Mouse (Mus musculus) midbrain, postnatal 0 days (tissue): ENCODE results near the gene Cd68. TPM values are rescaled to one million over a fixed set of nuclear protein-coding genes. Genes with fewer than 3 reads are reported as not detected.
A peak's percentile ranks its signal among the peaks of the same experiment; 100 is the strongest.

ENCODE experiments used
- ATAC-seq: fragments of 200-750 bp; cut with Nextera tagmentation; 2 replicates; pipeline ENCODE4 v1.8.0; 2017; ENCODE audit warnings: moderate number of reproducible peaks, mild to moderate bottlenecking, moderate TSS enrichment, moderate library complexity; ENCODE audit not compliant: low FRiP score
- DNase-seq: peaks from one replicate; pipeline ENCODE4 v3.0.0-alpha.2; 2015; ENCODE audit warnings: low spot score
- H3K27ac ChIP-seq: fragments of 300-500 bp; sonication (generic); 2 replicates; pipeline ENCODE4 v1.5.1; 2014; ENCODE audit warnings: low read depth, mild to moderate bottlenecking, low read length, mixed read lengths
- H3K27me3 ChIP-seq: fragments of 300-500 bp; sonication (generic); 2 replicates; pipeline ENCODE4 v1.6.1; 2014; ENCODE audit warnings: low read length, control low read depth, mixed read lengths; ENCODE audit not compliant: insufficient read depth
- H3K36me3 ChIP-seq: fragments of 300-500 bp; sonication (generic); 2 replicates; pipeline ENCODE4 v1.6.1; 2014; ENCODE audit warnings: low read length, control low read depth, mixed read lengths; ENCODE audit not compliant: insufficient read depth
- H3K4me1 ChIP-seq: fragments of 300-500 bp; sonication (generic); 2 replicates; pipeline ENCODE4 v1.6.1; 2014; ENCODE audit warnings: mild to moderate bottlenecking, control low read depth, antibody characterized with exemption, low read length, mixed read lengths; ENCODE audit not compliant: insufficient read depth
- H3K4me2 ChIP-seq: fragments of 300-500 bp; sonication (generic); 2 replicates; pipeline ENCODE4 v1.6.1; 2014; ENCODE audit warnings: low read depth, mild to moderate bottlenecking, low read length, mixed read lengths; ENCODE audit not compliant: poor library complexity, severe bottlenecking
- H3K4me3 ChIP-seq: fragments of 300-500 bp; sonication (generic); 2 replicates; pipeline ENCODE4 v1.5.1; 2014; ENCODE audit warnings: low read depth, mild to moderate bottlenecking, low read length, moderate library complexity
- H3K9ac ChIP-seq: fragments of 300-500 bp; sonication (generic); replicated peaks from 2 replicates; pipeline ENCODE4 v1.6.1; 2014; ENCODE audit warnings: mild to moderate bottlenecking, low read length, moderate library complexity, mixed read lengths; ENCODE audit not compliant: poor library complexity, severe bottlenecking
- H3K9me3 ChIP-seq: fragments of 300-500 bp; sonication (generic); 2 replicates; pipeline ENCODE4 v1.6.1; 2016; ENCODE audit warnings: low read length, control low read depth
- CTCF ChIP-seq: IDR thresholded peaks from 2 replicates; pipeline ENCODE4 v1.5.1; 2016; ENCODE audit warnings: antibody characterized with exemption, mild to moderate bottlenecking
- whole genome bisulfite sequencing: fragments of 180-500 bp; shearing (Covaris S2); extraction: QIAGEN DNeasy Blood & Tissue Kit; methylation state at CpG from one replicate; pipeline ENCODE4 v1.1.7; 2014; 5-methylcytosine and 5-hydroxymethylcytosine counted together
- polyA plus RNA-seq: library from polyadenylated mRNA; unstranded; fragments of >200 nt; fragmentation: Nextera tagmentation; extraction: Ambion mirVana; gene quantifications from 2 replicates; pipeline ENCODE4 v1.2.1, GENCODE M21; 2015
- total RNA-seq: library from RNA; depleted of rRNA; stranded (reverse); fragments of >200 nt; gene quantifications from 2 replicates; pipeline ENCODE4 v1.2.3, GENCODE M21; 2014; rRNA removed

Gene Cd68
- total RNA-seq (7.2 and 10.3 TPM in 2 replicates), polyA plus RNA-seq (10.6 and 11.0 TPM in 2 replicates)

- no peaks in the 10 kb centered on the region for H3K27me3 ChIP-seq
- H3K27ac ChIP-seq: no peak within 1 kb of the TSS
- ATAC-seq (no peak), DNase-seq (peak; percentile 58)
- no peak within 1 kb of the TSS for H3K4me3 ChIP-seq
- H3K36me3 ChIP-seq: peaks cover 46% of the 10 kb centered on the region
- 0 out of 2 replicates have a peak, but pooled peaks cover 11% of the 10 kb centered on the region for H3K4me1 ChIP-seq
- no peak within 1 kb of the TSS for H3K4me2 ChIP-seq
- no peak within 1 kb of the TSS for H3K9ac ChIP-seq
- no peaks in the 10 kb centered on the region for H3K9me3 ChIP-seq
- 37% methylated on average over 7 of the region's 7 CpGs for WGBS
- no peak for TF ChIP-seq CTCF
Observed at GRCm38 (mm10) chr11:69665961-69666664, at the start of gene Cd68. TSS of gene Cd68 (minus strand) at chr11:69666153.

- Histone ChIP-seq H3K9me3 (no peaks in the 10 kb centered on the region), H3K27me3 (no peaks in the 10 kb centered on the region), H3K36me3 (no peaks in the 10 kb centered on the region), H3K27ac (no peak overlapping the region), H3K4me3 (no peak overlapping the region), H3K9ac (no peak overlapping the region), H3K4me2 (no peak overlapping the region), H3K4me1 (no peaks in the 10 kb centered on the region)
- TF ChIP-seq CTCF: peak; percentile 61
- 60% methylated on average over 9 of the region's 9 CpGs for WGBS
- ATAC-seq (no peak), DNase-seq (no peak)
Observed at GRCm38 (mm10) chr11:69715482-69715881, 49.5 kb upstream of the Cd68 start.

GRCm38 (mm10) chr11:69714636-69715329 lies 48.8 kb upstream of the Cd68 start:
- Histone ChIP-seq H3K27ac (no peak overlapping the region), H3K27me3 (no peaks in the 10 kb centered on the region), H3K36me3 (no peaks in the 10 kb centered on the region), H3K4me2 (no peak overlapping the region), H3K9ac (no peak overlapping the region), H3K9me3 (no peaks in the 10 kb centered on the region), H3K4me3 (no peak overlapping the region), H3K4me1 (0 out of 2 replicates have a peak, but pooled peaks cover 2% of the 10 kb centered on the region)
- no peak for TF ChIP-seq CTCF
- no peak for ATAC-seq
- no peak for DNase-seq
- WGBS: 72% methylated on average over 18 of the region's 18 CpGs

GRCm38 (mm10) chr11:69712954-69713672 lies 47.2 kb upstream of the Cd68 start:
- 84% methylated on average over 20 of the region's 20 CpGs for WGBS
- no peaks in the 10 kb centered on the region for H3K36me3 ChIP-seq
- H3K9ac ChIP-seq: no peak overlapping the region
- no peaks in the 10 kb centered on the region for H3K27me3 ChIP-seq
- H3K4me3 ChIP-seq: no peak overlapping the region
- DNase-seq (no peak), ATAC-seq (no peak)
- 0 out of 2 replicates have a peak, but pooled peaks cover 2% of the 10 kb centered on the region for H3K4me1 ChIP-seq
- no peak overlapping the region for H3K4me2 ChIP-seq
- no peaks in the 10 kb centered on the region for H3K9me3 ChIP-seq
- TF ChIP-seq CTCF: no peak
- no peak overlapping the region for H3K27ac ChIP-seq

GRCm38 (mm10) chr11:69711082-69711481 lies 45.1 kb upstream of the Cd68 start:
- Histone ChIP-seq H3K9me3 (no peaks in the 10 kb centered on the region), H3K36me3 (no peaks in the 10 kb centered on the region), H3K27ac (no peak overlapping the region), H3K9ac (no peak overlapping the region), H3K4me1 (0 out of 2 replicates have a peak, but pooled peaks cover 2% of the 10 kb centered on the region), H3K27me3 (no peaks in the 10 kb centered on the region), H3K4me3 (no peak overlapping the region), H3K4me2 (no peak overlapping the region)
- no peak for ATAC-seq
- 84% methylated on average over 2 of the region's 2 CpGs for WGBS
- DNase-seq: no peak
- TF ChIP-seq CTCF: no peak
